Mouse (Mus musculus): ENCODE measurements at regions not wholly inside any gene's neighbourhood (a gene's known extent, or its start where the extent isn't known, plus 50 kb on each side); places are given as distances from the start of the nearest gene placed in this dataset.

DNA sequence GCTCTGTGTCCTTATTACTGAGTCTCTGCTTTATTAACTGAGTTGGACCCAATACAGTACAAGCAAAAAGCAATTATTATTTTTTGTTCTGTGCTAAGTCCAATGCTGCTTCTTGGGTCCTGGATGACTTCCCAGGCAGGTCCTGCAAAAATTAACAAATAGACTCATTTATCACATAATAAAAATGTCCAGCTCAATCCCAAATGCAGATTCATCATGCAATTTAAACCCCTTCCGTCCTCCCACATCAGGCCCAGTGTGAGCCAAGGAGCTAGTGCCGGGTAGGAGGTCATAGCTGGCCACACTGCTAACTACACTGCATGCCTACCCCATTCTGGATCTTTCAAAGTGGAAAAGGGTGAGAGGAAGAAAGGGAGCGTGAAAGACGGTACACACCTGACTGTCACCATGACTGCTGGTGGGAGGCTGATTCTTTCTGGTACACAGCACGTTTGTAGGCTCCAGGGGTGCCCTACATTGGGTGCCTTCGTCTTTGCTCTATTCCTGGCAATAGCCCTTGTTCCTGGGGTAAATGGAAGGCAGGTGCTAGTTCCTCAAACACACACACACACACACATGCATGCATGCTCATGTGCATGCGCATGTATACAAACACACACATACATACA, 515.7 kb upstream of the Gm19410 start:
- H3K9ac ChIP-seq: no peak overlapping the region
- ATAC-seq (ENCODE audit: insufficient number of reproducible peaks, insufficient read depth, low FRiP score, low TSS enrichment, low read depth): no peak
- H3K36me3 ChIP-seq: no peaks in the 10 kb centered on the region
- 89% methylated on average over 7 of the region's 7 CpGs for WGBS
- H3K4me2 ChIP-seq: no peak overlapping the region
- H3K27me3 ChIP-seq: no peaks in the 10 kb centered on the region
- H3K9me3 ChIP-seq: 0 out of 2 replicates have a peak, but pooled peaks cover 3% of the 10 kb centered on the region
- no peak overlapping the region for H3K4me3 ChIP-seq
- 0 out of 2 replicates have a peak, but pooled peaks cover 3% of the 10 kb centered on the region for H3K4me1 ChIP-seq
- H3K27ac ChIP-seq: no peak overlapping the region

DNA sequence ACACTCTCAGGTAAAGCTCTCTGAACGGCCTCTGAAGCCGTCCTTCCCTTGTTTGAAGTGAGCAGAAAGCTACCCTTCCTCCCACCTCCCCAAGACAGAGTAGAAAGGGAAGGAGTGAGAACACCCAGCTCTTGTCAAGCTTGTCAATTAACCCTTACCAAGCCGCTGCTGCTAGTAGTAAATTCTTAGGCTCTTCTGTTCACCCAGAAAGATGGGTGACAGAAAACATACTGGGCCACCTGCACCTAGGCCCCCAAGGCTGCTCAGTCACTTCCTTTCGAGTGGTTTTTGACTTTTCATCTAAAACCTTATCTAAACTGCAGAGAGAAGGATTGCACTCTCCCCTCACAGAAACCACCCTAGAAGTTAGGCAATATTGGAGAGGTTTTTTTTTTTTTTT, 514.9 kb upstream of the Gm19410 start:
- Histone ChIP-seq H3K27me3 (no peaks in the 10 kb centered on the region), H3K9me3 (0 out of 2 replicates have a peak, but pooled peaks cover 3% of the 10 kb centered on the region), H3K36me3 (no peaks in the 10 kb centered on the region), H3K27ac (no peak overlapping the region), H3K4me1 (0 out of 2 replicates have a peak, but pooled peaks cover 3% of the 10 kb centered on the region), H3K4me3 (no peak overlapping the region), H3K4me2 (no peak overlapping the region), H3K9ac (no peak overlapping the region)
- WGBS: 62% methylated on average over 4 of the region's 4 CpGs
- no peak for ATAC-seq (ENCODE audit: insufficient number of reproducible peaks, insufficient read depth, low FRiP score, low TSS enrichment, low read depth)

- no peak overlapping the region for H3K27ac ChIP-seq
- WGBS: 86% methylated on average over 4 of the region's 4 CpGs
- H3K9ac ChIP-seq: no peak overlapping the region
- H3K27me3 ChIP-seq: no peaks in the 10 kb centered on the region
- no peak overlapping the region for H3K4me2 ChIP-seq
- no peak overlapping the region for H3K4me3 ChIP-seq
- ATAC-seq (ENCODE audit: insufficient number of reproducible peaks, insufficient read depth, low FRiP score, low TSS enrichment, low read depth): no peak
- 0 out of 2 replicates have a peak, but pooled peaks cover 3% of the 10 kb centered on the region for H3K9me3 ChIP-seq
- H3K36me3 ChIP-seq: no peaks in the 10 kb centered on the region
- H3K4me1 ChIP-seq: 0 out of 2 replicates have a peak, but pooled peaks cover 3% of the 10 kb centered on the region
Measured at GRCm38 (mm10) chr8:35253946-35254345, 511.6 kb upstream of the Gm19410 start.

DNA sequence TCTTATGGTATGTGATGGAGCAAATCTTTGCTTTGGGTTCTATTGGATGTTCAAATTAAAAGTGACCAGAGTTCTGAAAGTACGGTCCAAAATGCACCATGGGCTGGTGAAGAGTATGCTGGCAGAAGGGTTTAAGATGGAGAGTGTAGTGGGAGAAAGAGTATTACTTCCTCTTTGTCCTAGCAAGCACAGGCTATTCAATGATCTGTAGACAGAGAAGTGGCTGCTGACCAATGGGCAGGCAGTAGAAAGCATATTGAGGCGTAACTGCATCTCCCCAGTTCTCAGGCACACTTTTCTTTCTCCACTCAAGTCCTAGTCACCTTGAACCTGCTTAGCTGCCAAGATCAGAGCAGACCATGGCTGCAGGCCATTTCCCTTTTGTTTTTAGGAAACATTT, 510.3 kb upstream of the Gm19410 start:
- Histone ChIP-seq H3K27ac (no peak overlapping the region), H3K27me3 (no peaks in the 10 kb centered on the region), H3K4me2 (no peak overlapping the region), H3K36me3 (no peaks in the 10 kb centered on the region), H3K9ac (no peak overlapping the region), H3K4me3 (no peak overlapping the region), H3K9me3 (0 out of 2 replicates have a peak, but pooled peaks cover 3% of the 10 kb centered on the region), H3K4me1 (0 out of 2 replicates have a peak, but pooled peaks cover 3% of the 10 kb centered on the region)
- WGBS: 88% methylated on average over 2 of the region's 2 CpGs
- no peak for ATAC-seq (ENCODE audit: insufficient number of reproducible peaks, insufficient read depth, low FRiP score, low TSS enrichment, low read depth)

DNA sequence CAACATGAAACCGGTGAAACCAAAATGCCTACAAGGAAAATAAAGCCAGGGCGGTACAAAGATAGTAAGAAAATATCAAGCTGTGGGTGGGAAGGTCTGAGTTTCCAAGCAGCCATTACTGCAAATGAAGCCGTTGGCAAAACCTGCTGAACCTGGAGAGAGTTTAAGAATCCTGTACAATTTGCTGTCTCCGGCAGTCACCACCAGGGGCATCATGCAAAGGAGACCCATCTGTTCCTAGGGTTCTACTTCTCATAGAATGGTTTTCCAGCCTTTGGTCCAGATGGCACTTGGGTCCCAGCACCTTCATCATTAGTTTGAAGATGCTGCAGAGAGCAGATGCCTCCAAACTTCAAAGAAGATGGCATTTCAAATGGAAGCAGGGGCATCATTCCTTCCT, 508.6 kb upstream of the Gm19410 start:
- Histone ChIP-seq H3K27ac (no peak overlapping the region), H3K4me2 (no peak overlapping the region), H3K4me1 (no peaks in the 10 kb centered on the region), H3K9me3 (0 out of 2 replicates have a peak, but pooled peaks cover 3% of the 10 kb centered on the region), H3K4me3 (no peak overlapping the region), H3K27me3 (no peaks in the 10 kb centered on the region), H3K9ac (no peak overlapping the region), H3K36me3 (no peaks in the 10 kb centered on the region)
- WGBS: 43% methylated on average over 4 of the region's 4 CpGs
- no peak for ATAC-seq (ENCODE audit: insufficient number of reproducible peaks, insufficient read depth, low FRiP score, low TSS enrichment, low read depth)

GRCm38 (mm10) chr8:35268221-35268620, 497.4 kb upstream of the Gm19410 start:
- no peak overlapping the region for H3K9ac ChIP-seq
- no peaks in the 10 kb centered on the region for H3K27me3 ChIP-seq
- no peaks in the 10 kb centered on the region for H3K9me3 ChIP-seq
- H3K4me1 ChIP-seq: peaks cover 18% of the 10 kb centered on the region
- peak overlapping the region; percentile 58; the same call in 1 of the 2 replicates for H3K27ac ChIP-seq
- 31% methylated on average over 5 of the region's 5 CpGs for WGBS
- no peak overlapping the region for H3K4me3 ChIP-seq
- ATAC-seq (ENCODE audit: insufficient number of reproducible peaks, insufficient read depth, low FRiP score, low TSS enrichment, low read depth): peak; percentile 71; the same call in 1 of the 2 replicates
- H3K4me2 ChIP-seq: no peak overlapping the region
- H3K36me3 ChIP-seq: no peaks in the 10 kb centered on the region

- ATAC-seq (ENCODE audit: insufficient number of reproducible peaks, insufficient read depth, low FRiP score, low TSS enrichment, low read depth): no peak
- Histone ChIP-seq H3K4me1 (peaks cover 18% of the 10 kb centered on the region), H3K9ac (no peak overlapping the region), H3K9me3 (no peaks in the 10 kb centered on the region), H3K36me3 (no peaks in the 10 kb centered on the region), H3K4me3 (no peak overlapping the region), H3K27me3 (no peaks in the 10 kb centered on the region), H3K27ac (peak overlapping the region; percentile 58), H3K4me2 (no peak overlapping the region)
- 89% methylated on average over 2 of the region's 2 CpGs for WGBS
Measured at GRCm38 (mm10) chr8:35268986-35269385, 496.6 kb upstream of the Gm19410 start.

GRCm38 (mm10) chr8:35275972-35276371, 489.6 kb upstream of the Gm19410 start:
- no peaks in the 10 kb centered on the region for H3K27me3 ChIP-seq
- H3K9me3 ChIP-seq: no peaks in the 10 kb centered on the region
- no peaks in the 10 kb centered on the region for H3K36me3 ChIP-seq
- H3K4me2 ChIP-seq: no peak overlapping the region
- H3K4me1 ChIP-seq: peaks cover 6% of the 10 kb centered on the region; the same call in 1 of the 2 replicates
- whole genome bisulfite sequencing: 60% methylated on average over 8 of the region's 8 CpGs
- no peak overlapping the region for H3K9ac ChIP-seq
- no peak overlapping the region for H3K4me3 ChIP-seq
- H3K27ac ChIP-seq: no peak overlapping the region
- no peak for ATAC-seq (ENCODE audit: insufficient number of reproducible peaks, insufficient read depth, low FRiP score, low TSS enrichment, low read depth)

DNA sequence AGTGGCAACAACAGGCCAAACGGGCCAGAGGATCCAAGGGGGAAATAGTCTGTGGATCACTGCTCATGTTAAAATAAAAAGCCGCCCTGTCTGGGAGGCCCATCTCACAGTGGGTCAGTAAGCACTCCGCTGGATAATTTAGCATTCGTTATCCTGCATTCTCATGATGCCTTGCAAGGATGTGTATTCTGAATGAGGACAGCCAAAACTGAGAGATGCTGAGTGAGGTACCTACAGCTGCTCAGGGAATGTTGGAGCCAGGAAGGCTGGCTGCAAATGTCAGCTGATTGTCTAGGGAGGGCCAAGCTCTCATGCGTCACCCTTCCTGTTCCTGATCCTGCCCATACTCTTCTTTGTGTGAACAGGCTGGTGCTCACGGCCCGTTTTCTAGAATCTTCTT, 489.1 kb upstream of the Gm19410 start:
- H3K36me3 ChIP-seq: no peaks in the 10 kb centered on the region
- H3K4me3 ChIP-seq: no peak overlapping the region
- no peak overlapping the region for H3K9ac ChIP-seq
- no peaks in the 10 kb centered on the region for H3K27me3 ChIP-seq
- H3K9me3 ChIP-seq: no peaks in the 10 kb centered on the region
- 59% methylated on average over 7 of the region's 7 CpGs for WGBS
- H3K27ac ChIP-seq: no peak overlapping the region
- peaks cover 6% of the 10 kb centered on the region; the same call in 1 of the 2 replicates for H3K4me1 ChIP-seq
- H3K4me2 ChIP-seq: no peak overlapping the region
- ATAC-seq (ENCODE audit: insufficient number of reproducible peaks, insufficient read depth, low FRiP score, low TSS enrichment, low read depth): no peak

- Histone ChIP-seq H3K4me3 (no peak overlapping the region), H3K27me3 (no peaks in the 10 kb centered on the region), H3K4me1 (peaks cover 6% of the 10 kb centered on the region; the same call in 1 of the 2 replicates), H3K9me3 (no peaks in the 10 kb centered on the region), H3K9ac (no peak overlapping the region), H3K27ac (no peak overlapping the region), H3K36me3 (no peaks in the 10 kb centered on the region), H3K4me2 (no peak overlapping the region)
- 89% methylated on average over 8 of the region's 8 CpGs for WGBS
- no peak for ATAC-seq (ENCODE audit: insufficient number of reproducible peaks, insufficient read depth, low FRiP score, low TSS enrichment, low read depth)
Measured at GRCm38 (mm10) chr8:35278946-35279345, 486.6 kb upstream of the Gm19410 start.

- no peak overlapping the region for H3K27ac ChIP-seq
- WGBS: 84% methylated on average over 6 of the region's 6 CpGs
- H3K4me1 ChIP-seq: peaks cover 6% of the 10 kb centered on the region; the same call in 1 of the 2 replicates
- no peak overlapping the region for H3K4me3 ChIP-seq
- H3K4me2 ChIP-seq: no peak overlapping the region
- ATAC-seq (ENCODE audit: insufficient number of reproducible peaks, insufficient read depth, low FRiP score, low TSS enrichment, low read depth): no peak
- no peaks in the 10 kb centered on the region for H3K27me3 ChIP-seq
- H3K9ac ChIP-seq: no peak overlapping the region
- no peaks in the 10 kb centered on the region for H3K9me3 ChIP-seq
- no peaks in the 10 kb centered on the region for H3K36me3 ChIP-seq
Measured at GRCm38 (mm10) chr8:35280741-35281140, 484.8 kb upstream of the Gm19410 start.

DNA sequence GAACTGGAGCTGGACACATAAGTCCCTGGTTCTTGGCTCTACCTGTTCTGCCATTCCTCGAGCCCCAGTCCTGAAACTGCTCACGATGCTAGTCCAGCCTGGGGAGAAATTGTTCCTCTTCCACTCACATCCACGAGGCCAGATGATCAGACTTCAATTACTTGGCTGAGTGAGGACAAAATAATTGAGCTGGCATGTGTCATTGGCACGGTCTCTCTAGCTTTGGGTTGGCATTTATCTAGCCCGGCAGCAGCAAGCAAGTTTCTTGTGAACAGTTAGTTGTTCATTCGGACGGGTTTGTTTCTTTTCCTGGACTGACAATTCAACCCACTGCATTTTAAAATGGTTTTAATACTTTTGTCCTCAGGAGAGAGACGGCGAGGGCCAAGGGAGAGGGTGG, 482.2 kb upstream of the Gm19410 start:
- no peak overlapping the region for H3K4me3 ChIP-seq
- no peak overlapping the region for H3K9ac ChIP-seq
- 85% methylated on average over 9 of the region's 9 CpGs for WGBS
- H3K4me1 ChIP-seq: no peaks in the 10 kb centered on the region
- no peak overlapping the region for H3K27ac ChIP-seq
- no peak overlapping the region for H3K4me2 ChIP-seq
- no peaks in the 10 kb centered on the region for H3K36me3 ChIP-seq
- no peaks in the 10 kb centered on the region for H3K9me3 ChIP-seq
- no peaks in the 10 kb centered on the region for H3K27me3 ChIP-seq
- no peak for ATAC-seq (ENCODE audit: insufficient number of reproducible peaks, insufficient read depth, low FRiP score, low TSS enrichment, low read depth)

All from embryonic facial prominence, embryonic 13.5 days (tissue).